Mouse (Mus musculus) embryo, embryonic 9.5 days (tissue): ENCODE data around the gene Shisa7.
"Not testable (repeated sequence)": the region's sequence is repeated elsewhere in the genome, so short reads cannot be mapped to it uniquely, and the experiment has no call there.

Source experiments
- DNase-seq: peaks from one replicate; pipeline ENCODE4 v3.0.0-alpha.2; 2017; ENCODE audit errors: extremely low spot score

Shisa7 gene

GRCm38 (mm10) chr7:4794631-4795168 lies 49.8 kb downstream of the Shisa7 start:
- no peak for DNase-seq

GRCm38 (mm10) chr7:4793674-4794073 lies 50.8 kb downstream of the Shisa7 start:
- no peak for DNase-seq

- not testable (repeated sequence) for DNase-seq
Observed at GRCm38 (mm10) chr7:4793248-4793647, 51.2 kb downstream of the Shisa7 start.

GRCm38 (mm10) chr7:4792278-4793212 lies 52.0 kb downstream of the Shisa7 start, which contains the start of gene Rpl28:
Gene Rpl28, plus strand, starts transcription at chr7:4792874.
- DNase-seq: peak; percentile 94

GRCm38 (mm10) chr7:4789436-4789935 lies 55.0 kb downstream of the Shisa7 start, which contains the start of gene Tmem238:
Gene Tmem238, minus strand, starts transcription at chr7:4789656.
- DNase-seq: peak; percentile 42

GRCm38 (mm10) chr7:4788499-4789435 lies 55.7 kb downstream of the Shisa7 start:
- DNase-seq: peak; percentile 75

- no peak for DNase-seq
Observed at GRCm38 (mm10) chr7:4783667-4784268, 60.7 kb downstream of the Shisa7 start.

GRCm38 (mm10) chr7:4782759-4783158 lies 61.7 kb downstream of the Shisa7 start, which contains the start of the genes Il11 and Tmem190:
Gene Il11, minus strand, starts transcription at chr7:4782859.
Gene Tmem190, plus strand, starts transcription at chr7:4782937.
- no peak for DNase-seq

- DNase-seq: no peak
Observed at GRCm38 (mm10) chr7:4782130-4782529, 62.4 kb downstream of the Shisa7 start.

- no peak for DNase-seq
Observed at GRCm38 (mm10) chr7:4779921-4780320, 64.6 kb downstream of the Shisa7 start.

GRCm38 (mm10) chr7:4777851-4778637 lies 66.5 kb downstream of the Shisa7 start:
- no peak for DNase-seq

- peak; percentile 86 for DNase-seq
Observed at GRCm38 (mm10) chr7:4776861-4777830, 67.3 kb downstream of the Shisa7 start.

GRCm38 (mm10) chr7:4776131-4776530 lies 68.4 kb downstream of the Shisa7 start:
- DNase-seq: no peak
